Mouse (Mus musculus) CH12F3 (cell line): ENCODE results near the gene Vmac.

Experiments
- in situ Hi-C: fragments of 300-500 bp; cut with MboI; formaldehyde crosslinking; loops from 2 replicates; pipeline ENCODE4 v1.14.3; 2020; ENCODE audit warnings: low sequenced_read_pairs

The Vmac gene

DNA sequence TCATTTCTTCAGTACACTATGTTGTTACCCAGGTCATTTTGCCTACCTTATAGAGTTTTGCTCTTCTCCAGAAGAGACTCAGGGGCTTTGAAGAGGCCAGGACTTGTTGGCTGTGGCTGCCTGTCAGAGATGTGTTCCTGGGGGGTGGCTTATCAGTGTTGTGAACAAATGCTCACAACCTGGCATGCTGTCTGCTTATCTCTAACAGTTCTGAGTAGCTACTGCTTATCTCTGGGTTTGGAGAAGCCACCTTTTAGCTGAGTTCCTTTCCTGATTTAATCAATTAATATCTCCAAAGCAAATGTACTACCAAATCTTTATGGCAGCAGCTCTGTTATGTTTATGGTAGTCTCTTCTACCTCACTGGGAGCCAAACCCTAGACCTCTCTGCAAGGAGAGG, 29.8 kb downstream of the Vmac start:
- in situ Hi-C loops = no loop called here

DNA sequence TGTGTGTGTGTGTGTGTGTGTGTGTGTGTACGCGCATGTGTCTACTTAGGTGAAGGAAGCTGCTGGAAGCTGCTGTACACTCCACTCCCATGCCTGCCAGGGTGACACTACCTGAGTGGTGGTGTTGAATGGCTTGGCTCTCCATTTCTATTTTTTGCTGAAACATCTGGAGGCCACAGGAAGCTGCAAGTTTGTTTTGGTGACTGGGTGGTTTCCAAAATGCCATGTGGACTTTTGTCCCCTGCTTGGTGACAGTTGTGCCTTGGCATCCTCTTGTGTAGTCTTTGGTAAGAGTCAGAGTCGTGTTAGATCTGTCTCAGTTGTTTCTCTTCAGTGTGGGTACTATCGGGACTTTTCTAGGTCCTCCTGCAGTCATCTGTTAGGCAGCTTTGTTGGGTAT, 31.0 kb downstream of the Vmac start:
- in situ Hi-C loops = no loop called here

DNA sequence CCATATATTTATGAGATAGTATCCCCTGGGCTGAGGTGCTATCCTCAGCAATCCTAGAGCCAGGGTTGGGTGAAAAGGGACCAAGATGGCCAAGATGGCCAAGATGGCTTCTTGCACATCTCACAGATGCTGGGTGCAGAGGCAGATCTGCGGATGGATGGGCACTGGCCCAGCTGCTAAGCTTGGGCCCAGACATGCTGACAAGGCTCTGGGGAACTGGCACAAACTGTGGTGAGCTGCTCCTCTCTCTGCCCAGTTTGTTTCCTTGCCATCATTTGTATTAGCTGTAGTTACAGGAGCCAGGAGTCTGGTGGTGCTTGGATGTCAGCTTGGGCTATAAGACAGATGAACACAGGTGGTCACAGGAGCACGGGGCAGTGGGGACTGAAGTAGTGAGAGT, 33.2 kb downstream of the Vmac start:
- in situ Hi-C loops = no loop called here

DNA sequence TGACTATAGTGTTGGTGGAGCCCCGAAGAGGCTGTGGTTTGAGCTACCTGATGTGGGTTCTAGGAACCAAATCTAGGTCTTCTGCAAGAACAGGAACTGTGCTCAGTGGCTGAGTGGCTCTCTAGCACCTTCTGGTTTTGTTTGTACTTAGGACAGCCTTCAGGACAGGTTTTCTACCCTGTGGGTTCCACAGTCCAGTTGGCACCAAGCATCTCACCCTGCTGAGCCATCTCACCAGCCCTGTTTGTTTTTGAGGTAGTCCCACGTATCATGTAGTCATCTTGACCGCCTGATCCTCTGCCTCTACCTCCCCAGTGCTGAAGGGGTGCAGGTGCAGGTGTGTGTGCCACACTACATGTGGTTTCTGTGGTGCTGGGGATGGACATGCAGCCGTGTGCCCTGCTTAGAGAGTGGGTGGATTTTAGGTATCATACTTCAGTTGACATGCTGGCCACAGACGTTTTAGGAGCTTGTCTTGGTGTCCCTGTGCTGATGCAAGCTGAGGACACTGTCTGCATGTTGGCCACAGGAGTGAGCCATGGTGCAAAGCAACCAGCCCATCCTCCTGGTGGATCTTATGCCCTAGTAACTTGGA, 34.2 kb downstream of the Vmac start:
- in situ Hi-C loops = no loop called here

DNA sequence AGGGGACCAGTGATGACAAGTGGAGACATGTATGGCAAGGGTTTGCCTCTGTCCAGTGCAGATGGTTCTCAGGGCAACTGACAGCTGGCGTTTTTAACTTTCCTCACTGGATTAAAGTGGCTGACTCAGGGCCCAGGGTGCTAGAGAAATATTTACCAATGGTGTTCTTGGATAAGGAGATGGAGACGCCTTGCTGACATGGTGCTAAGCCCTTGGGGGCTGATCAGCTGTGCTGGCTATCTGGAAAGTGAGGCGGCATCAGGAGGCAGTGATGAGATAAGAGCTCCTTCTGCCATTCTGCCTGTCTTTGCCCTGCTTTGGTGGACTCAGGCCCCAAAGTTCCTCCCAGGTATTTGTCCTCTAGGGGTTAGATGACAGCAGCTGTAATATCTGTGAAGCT, 34.9 kb downstream of the Vmac start:
- in situ Hi-C loops = no loop called here

DNA sequence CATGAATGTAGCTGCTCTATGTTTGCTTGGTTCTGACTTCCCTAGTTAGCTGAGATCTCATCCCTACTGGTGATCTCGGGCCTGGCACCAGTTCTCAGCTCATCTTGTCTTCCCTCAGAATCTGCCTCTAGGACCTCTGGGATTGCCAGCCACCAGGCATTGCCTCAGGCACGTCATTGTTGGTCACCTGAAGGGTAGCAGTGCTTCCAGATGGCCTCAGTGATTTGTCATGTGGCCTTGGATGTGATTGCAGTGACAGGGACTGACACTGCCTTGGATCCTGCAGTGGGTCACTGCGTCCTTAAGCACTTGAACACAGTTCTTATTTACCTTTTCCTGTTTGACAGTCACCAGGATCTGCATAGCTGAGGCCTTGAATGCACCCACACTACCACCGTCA, 36.0 kb downstream of the Vmac start:
- in situ Hi-C loops = no loop called here

DNA sequence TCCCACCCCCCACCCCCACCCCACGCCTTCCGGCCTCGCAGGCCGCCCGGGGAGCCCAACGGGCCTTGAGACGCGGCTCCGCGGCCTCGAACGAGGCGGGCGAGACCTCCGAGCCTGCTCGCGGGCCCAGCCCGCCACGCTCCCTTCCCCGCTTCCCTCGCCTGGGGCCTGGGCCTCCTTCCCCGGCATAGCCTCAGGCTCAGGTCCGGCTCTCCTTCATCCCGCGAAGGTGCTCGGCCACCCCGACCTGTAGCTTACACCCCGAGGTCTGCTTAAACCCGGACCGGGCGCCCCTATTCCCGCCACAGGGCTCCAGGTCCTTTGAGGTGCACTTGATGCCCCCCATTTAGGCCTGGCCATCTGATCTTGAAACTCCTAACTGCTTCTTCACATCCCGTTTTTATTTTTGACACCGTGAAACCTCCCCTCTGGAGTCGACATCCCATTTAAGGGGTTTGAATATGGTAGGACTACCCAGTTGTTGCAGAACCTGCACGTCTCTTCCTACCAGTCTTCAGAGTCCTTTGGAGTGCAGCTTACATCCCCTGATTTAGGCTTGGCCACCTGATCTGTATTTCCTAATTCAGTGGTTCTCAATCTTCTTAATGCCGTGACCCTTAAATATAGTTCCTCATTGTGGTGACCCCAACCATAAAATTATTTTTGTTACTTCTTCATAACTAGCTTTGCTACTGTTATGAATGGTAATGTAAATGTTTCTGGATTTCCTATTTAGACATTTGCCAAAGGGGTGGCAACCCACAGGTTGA, 44.0 kb downstream of the Vmac start:
- in situ Hi-C loops = no loop called here

DNA sequence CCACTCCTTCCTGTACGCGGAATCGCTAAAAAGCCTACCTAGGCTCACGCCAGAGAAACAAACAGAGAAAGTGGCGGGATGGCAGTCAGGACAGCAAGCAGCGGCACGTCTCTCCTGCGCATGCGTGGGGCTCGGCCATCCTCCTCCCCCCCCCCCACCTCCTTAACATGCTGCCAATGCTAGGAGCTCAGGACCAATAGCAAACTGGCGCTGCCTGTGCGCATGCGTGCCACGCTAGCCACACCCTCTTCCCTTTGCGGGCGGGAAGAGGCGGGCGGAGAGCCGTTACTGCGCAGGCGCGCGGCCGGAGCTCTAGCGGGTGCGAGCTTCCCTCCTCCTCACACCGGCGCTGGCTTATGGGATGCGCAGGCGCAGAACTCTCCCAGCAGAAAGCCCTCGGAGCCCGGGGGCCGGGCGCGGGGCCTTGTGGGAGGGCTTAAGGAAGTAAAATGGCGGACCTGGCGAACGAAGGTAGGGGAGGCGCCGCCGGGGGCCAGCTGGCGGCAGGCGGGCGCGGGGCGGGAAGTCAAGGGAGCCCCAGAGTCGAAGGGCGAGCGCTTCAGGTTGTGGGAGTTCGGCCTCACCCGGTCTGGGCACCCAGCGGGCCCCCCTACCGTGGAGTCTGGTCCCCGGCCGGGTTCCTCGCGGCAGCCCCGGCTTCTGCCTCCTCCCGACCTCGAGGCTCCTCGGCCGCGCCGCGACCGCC, 44.7 kb downstream of the Vmac start, which contains the start of gene Ranbp3:
Gene Ranbp3, plus strand, starts transcription at position 354 of the 706 bp plus-strand sequence.
- in situ Hi-C loops = no loop called here

DNA sequence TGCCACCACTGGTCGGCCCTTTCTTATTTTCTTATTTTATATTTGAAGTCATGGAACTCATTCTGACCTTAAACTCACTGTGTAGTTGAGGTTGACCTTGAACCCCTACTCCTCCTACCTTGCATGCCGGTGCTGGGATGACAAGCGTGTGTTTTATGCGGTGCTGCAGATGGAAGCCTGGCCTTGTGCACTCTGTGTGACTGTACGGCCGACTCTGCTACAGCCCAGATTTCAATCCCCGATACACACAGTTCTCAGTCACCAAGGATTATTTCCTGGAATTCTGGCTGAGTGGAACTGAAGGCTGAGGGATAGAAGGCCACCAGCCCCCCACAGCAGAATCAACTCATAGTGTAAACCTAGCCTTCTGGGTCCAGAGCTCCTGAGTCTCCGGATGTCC, 48.1 kb downstream of the Vmac start:
- in situ Hi-C loops = loop anchor here (10.0 kb wide), 1 partner anchor 315 kb away; no protein-coding TSS in a partner anchor

DNA sequence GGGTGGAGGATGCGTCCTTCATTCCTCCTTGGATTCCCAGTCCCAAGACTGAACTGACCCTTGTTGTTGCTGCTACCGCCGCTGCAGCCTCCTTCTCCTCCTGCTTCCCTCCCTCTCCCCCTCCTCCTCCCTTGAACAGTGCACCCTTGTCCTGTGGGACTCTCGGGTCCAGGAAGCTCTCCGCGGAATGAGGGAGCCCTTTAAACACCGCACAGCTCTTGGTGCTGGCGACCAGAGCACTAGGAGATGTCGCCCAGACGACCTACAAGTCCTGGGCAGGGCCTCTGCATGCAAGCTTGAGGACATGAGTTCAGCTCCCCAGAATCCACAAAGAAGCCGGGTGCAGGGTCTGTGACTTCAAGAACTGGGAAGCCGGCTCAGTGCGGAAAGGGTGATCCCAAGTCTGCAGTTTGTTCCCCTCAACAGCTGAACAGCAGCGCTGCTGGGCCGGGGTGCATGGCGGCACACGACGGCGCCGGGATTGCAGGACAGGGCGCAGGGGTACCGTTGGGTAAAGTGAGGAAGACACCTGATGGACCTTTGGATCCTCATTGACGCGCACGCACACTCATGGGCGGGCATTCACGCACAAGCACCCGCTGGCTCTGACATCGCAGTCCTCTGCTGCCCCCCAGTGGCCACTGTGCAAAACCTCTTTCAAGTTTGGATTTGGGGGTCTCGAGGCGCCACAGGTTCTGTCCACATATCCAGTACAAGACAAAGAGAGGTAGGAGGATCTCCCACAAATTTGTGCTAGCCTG, 49.3 kb downstream of the Vmac start:
- in situ Hi-C loops = loop anchor here (10.0 kb wide), 1 partner anchor 314 kb away; no protein-coding TSS in a partner anchor

DNA sequence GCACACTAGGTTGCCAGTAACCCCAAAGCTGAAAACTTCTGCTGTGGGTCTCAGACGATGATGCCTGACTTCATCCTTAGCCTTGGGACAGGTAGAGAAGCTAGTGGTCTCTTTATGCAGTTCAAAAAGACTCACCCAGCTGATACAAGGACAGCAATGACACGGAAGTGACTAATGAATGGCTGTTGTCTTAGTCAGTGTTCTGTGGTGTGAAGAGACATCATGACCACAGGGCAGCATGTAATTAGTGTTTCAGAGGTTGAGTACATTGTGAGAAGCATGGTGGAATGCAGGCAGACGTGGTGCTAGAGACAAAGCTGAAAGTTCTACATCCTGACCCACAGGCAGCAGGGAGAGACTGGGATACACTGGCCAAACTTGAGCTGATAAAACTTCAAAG, 50.2 kb downstream of the Vmac start:
- in situ Hi-C loops = loop anchor here (10.0 kb wide), 1 partner anchor 313 kb away; no protein-coding TSS in a partner anchor

DNA sequence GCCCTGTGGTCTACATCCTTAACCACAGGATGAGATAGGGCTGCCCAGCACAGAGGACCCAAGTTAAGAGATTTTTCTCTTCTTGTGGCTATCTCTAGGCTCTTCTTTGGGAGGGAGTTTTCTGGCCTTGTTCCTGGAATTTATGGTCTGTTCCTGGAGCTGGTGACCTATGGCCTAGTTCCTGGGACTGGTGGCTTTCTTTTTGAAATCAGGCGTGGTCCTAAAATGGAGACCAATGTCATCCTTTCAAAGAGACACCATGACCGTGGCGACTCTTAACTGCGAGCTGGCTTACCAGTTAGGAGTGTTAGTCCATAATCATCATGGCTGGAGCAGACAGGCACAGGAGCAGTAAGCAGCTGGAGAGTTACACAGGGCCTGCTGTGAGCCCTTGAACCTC, 51.4 kb downstream of the Vmac start:
- in situ Hi-C loops = loop anchor here (10.0 kb wide), 1 partner anchor 312 kb away; no protein-coding TSS in a partner anchor

DNA sequence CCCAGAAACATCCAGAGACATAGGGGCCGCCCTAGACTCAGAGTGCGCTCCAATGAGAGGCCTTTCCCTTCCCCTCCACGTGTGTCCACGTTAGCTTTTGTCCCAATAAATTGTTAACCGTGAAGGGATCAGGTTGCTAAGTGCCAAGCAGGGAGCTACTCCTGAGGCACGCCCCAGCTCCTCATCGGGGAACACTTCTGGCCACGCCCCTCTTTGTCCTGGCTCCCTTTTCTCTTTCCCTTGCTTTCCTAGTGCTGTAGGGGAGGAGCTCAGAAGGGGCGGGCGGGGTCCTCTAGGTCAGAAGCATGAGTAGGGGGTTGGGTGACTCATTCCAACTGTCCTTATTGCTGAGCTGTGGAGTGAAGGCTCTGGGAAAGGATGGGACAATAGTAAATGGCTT, 53.5 kb downstream of the Vmac start:
- in situ Hi-C loops = loop anchor here (10.0 kb wide), 1 partner anchor 310 kb away; no protein-coding TSS in a partner anchor
